Mouse (Mus musculus): Measurements from ENCODE around the gene Sgpp1.

DNA sequence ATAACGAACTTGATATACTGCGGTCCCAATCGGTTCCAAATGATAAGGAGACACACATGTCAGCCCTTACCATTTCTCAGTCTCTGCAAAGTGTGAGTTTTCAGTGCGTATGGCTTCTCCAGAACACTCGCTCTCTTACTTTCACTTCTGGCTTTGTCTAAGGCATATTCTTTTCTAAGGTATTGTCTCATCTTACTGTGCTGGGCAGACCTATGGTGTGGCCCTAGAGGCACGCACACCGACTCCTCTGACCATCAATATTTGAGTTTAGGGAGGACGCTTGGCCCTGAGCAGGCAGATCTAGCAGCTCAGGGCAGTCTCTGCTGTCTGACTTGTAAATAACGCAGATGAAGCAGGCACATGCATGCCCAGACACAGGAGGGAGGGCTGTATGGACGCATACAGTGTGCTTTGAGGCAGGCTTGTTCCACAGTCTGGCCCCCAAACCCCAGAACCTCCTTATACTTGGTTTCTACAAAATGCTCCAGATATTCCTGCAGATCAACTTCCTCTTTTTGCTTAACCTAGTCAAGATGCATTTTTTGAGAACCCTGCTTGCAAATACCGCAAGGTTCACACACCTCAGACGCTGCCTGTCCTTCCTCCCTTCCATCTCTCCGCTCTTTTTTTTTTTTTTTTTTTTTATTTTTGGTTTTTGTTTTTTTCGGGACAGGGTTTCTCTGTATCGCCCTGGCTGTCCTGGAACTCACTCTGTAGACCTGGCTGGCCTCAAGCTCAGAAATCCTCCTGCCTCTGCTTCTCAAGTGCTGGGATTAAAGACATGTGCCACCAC lies 8.0 kb downstream of the Sgpp1 start:
- no peak for TF ChIP-seq CTCF (IDR thresholded peaks at IDR 0.05; ENCODE audit: extremely low read depth, insufficient read depth, insufficient read length, insufficient replicate concordance)
- TF ChIP-seq POLR2A (IDR thresholded peaks at IDR 0.05; ENCODE audit: low read depth, low read length) = no peak

Measured in spleen, adult 2 months (tissue).